Mouse (Mus musculus): ENCODE data around the gene A3galt2. TPM values are rescaled to one million over a fixed set of nuclear protein-coding genes. Genes with fewer than 3 reads are reported as not detected.

Gene A3galt2
- total and polyA plus RNA-seq, 2 experiments from 2014 or later = 0.05 to 0.38 TPM

- no peak for DNase-seq (ENCODE audit: low spot score)
- TF ChIP-seq CTCF (IDR thresholded peaks at IDR 0.05) = no peak
- Histone ChIP-seq H3K4me2 (ENCODE audit: low read depth, low read length, poor library complexity, severe bottlenecking) (no peak overlapping the region), H3K9me3 (ENCODE audit: low read length) (no peaks in the 10 kb centered on the region), H3K4me3 (ENCODE audit: low read depth, low read length) (no peak overlapping the region), H3K27me3 (ENCODE audit: insufficient read depth, low read length) (no peaks in the 10 kb centered on the region), H3K4me1 (ENCODE audit: insufficient read depth, low read length) (peaks cover 12% of the 10 kb centered on the region), H3K36me3 (ENCODE audit: insufficient read depth, low read length) (peaks cover 20% of the 10 kb centered on the region), H3K9ac (replicated peaks; ENCODE audit: low read length, poor library complexity, severe bottlenecking) (0 out of 2 replicates have a peak overlapping the region, but pooled peaks have one; percentile 4), H3K27ac (ENCODE audit: low read depth, low read length) (no peak overlapping the region)
- peak; percentile 28; the same call in 1 of the 2 replicates for ATAC-seq (ENCODE audit: low FRiP score)
- WGBS = 74% methylated on average over 9 of the region's 9 CpGs
Observed at GRCm38 (mm10) chr4:128710800-128711199, 44.4 kb upstream of the A3galt2 start.

- Histone ChIP-seq H3K27ac (ENCODE audit: low read depth, low read length) (no peak overlapping the region), H3K27me3 (ENCODE audit: insufficient read depth, low read length) (no peaks in the 10 kb centered on the region), H3K4me3 (ENCODE audit: low read depth, low read length) (no peak overlapping the region), H3K9me3 (ENCODE audit: low read length) (no peaks in the 10 kb centered on the region), H3K4me1 (ENCODE audit: insufficient read depth, low read length) (peaks cover 20% of the 10 kb centered on the region), H3K36me3 (ENCODE audit: insufficient read depth, low read length) (peaks cover 20% of the 10 kb centered on the region), H3K4me2 (ENCODE audit: low read depth, low read length, poor library complexity, severe bottlenecking) (peak overlapping the region; percentile 32; the same call in 1 of the 2 replicates), H3K9ac (replicated peaks; ENCODE audit: low read length, poor library complexity, severe bottlenecking) (no peak overlapping the region)
- peak; percentile 100 for TF ChIP-seq CTCF (IDR thresholded peaks at IDR 0.05)
- 4% methylated on average over 24 of the region's 24 CpGs for WGBS
- peak; percentile 96 for DNase-seq (ENCODE audit: low spot score)
- ATAC-seq (ENCODE audit: low FRiP score) = peak; percentile 70
Observed at GRCm38 (mm10) chr4:128711455-128712135, 43.6 kb upstream of the A3galt2 start.

GRCm38 (mm10) chr4:128712136-128712655, 43.0 kb upstream of the A3galt2 start:
- Histone ChIP-seq H3K4me1 (ENCODE audit: insufficient read depth, low read length) (peaks cover 23% of the 10 kb centered on the region), H3K36me3 (ENCODE audit: insufficient read depth, low read length) (peaks cover 20% of the 10 kb centered on the region), H3K9me3 (ENCODE audit: low read length) (no peaks in the 10 kb centered on the region), H3K4me2 (ENCODE audit: low read depth, low read length, poor library complexity, severe bottlenecking) (no peak overlapping the region), H3K9ac (replicated peaks; ENCODE audit: low read length, poor library complexity, severe bottlenecking) (no peak overlapping the region), H3K27me3 (ENCODE audit: insufficient read depth, low read length) (no peaks in the 10 kb centered on the region), H3K27ac (ENCODE audit: low read depth, low read length) (no peak overlapping the region), H3K4me3 (ENCODE audit: low read depth, low read length) (no peak overlapping the region)
- 31% methylated on average over 13 of the region's 13 CpGs for WGBS
- no peak for ATAC-seq (ENCODE audit: low FRiP score)
- TF ChIP-seq CTCF (IDR thresholded peaks at IDR 0.05) = no peak
- no peak for DNase-seq (ENCODE audit: low spot score)

- H3K27ac ChIP-seq (ENCODE audit: low read depth, low read length) = no peak overlapping the region
- ATAC-seq (ENCODE audit: low FRiP score) = no peak
- no peaks in the 10 kb centered on the region for H3K27me3 ChIP-seq (ENCODE audit: insufficient read depth, low read length)
- H3K4me3 ChIP-seq (ENCODE audit: low read depth, low read length) = no peak overlapping the region
- H3K9ac ChIP-seq (replicated peaks; ENCODE audit: low read length, poor library complexity, severe bottlenecking) = no peak overlapping the region
- 81% methylated on average over 6 of the region's 6 CpGs for WGBS
- peaks cover 17% of the 10 kb centered on the region for H3K36me3 ChIP-seq (ENCODE audit: insufficient read depth, low read length)
- no peak for TF ChIP-seq CTCF (IDR thresholded peaks at IDR 0.05)
- H3K4me2 ChIP-seq (ENCODE audit: low read depth, low read length, poor library complexity, severe bottlenecking) = no peak overlapping the region
- peaks cover 23% of the 10 kb centered on the region for H3K4me1 ChIP-seq (ENCODE audit: insufficient read depth, low read length)
- H3K9me3 ChIP-seq (ENCODE audit: low read length) = no peaks in the 10 kb centered on the region
- no peak for DNase-seq (ENCODE audit: low spot score)
Observed at GRCm38 (mm10) chr4:128712941-128713340, 42.2 kb upstream of the A3galt2 start.

- Histone ChIP-seq H3K27ac (ENCODE audit: low read depth, low read length) (peak overlapping the region; percentile 90), H3K4me1 (ENCODE audit: insufficient read depth, low read length) (peaks cover 30% of the 10 kb centered on the region), H3K27me3 (ENCODE audit: insufficient read depth, low read length) (no peaks in the 10 kb centered on the region), H3K9me3 (ENCODE audit: low read length) (no peaks in the 10 kb centered on the region), H3K9ac (replicated peaks; ENCODE audit: low read length, poor library complexity, severe bottlenecking) (0 out of 2 replicates have a peak overlapping the region, but pooled peaks have one; percentile 29), H3K36me3 (ENCODE audit: insufficient read depth, low read length) (peaks cover 2% of the 10 kb centered on the region; the same call in 1 of the 2 replicates), H3K4me2 (ENCODE audit: low read depth, low read length, poor library complexity, severe bottlenecking) (peak overlapping the region; percentile 21), H3K4me3 (ENCODE audit: low read depth, low read length) (no peak overlapping the region)
- DNase-seq (ENCODE audit: low spot score) (peak; percentile 81), ATAC-seq (ENCODE audit: low FRiP score) (peak; percentile 70)
- no peak for TF ChIP-seq CTCF (IDR thresholded peaks at IDR 0.05)
- WGBS = 8% methylated on average over 14 of the region's 14 CpGs
Observed at GRCm38 (mm10) chr4:128715241-128716204, 39.6 kb upstream of the A3galt2 start.

All from midbrain, postnatal 0 days (tissue).